Mouse (Mus musculus) thymus, postnatal 36 days (tissue): Measurements from ENCODE around the gene Ovol1.

Source experiments
- DNase-seq, 2 experiments: peaks; one replicate each; pipeline ENCODE4 v3.0.0; 2022; ENCODE audit warnings: mixed read lengths in 2 of 2

Gene Ovol1

DNA sequence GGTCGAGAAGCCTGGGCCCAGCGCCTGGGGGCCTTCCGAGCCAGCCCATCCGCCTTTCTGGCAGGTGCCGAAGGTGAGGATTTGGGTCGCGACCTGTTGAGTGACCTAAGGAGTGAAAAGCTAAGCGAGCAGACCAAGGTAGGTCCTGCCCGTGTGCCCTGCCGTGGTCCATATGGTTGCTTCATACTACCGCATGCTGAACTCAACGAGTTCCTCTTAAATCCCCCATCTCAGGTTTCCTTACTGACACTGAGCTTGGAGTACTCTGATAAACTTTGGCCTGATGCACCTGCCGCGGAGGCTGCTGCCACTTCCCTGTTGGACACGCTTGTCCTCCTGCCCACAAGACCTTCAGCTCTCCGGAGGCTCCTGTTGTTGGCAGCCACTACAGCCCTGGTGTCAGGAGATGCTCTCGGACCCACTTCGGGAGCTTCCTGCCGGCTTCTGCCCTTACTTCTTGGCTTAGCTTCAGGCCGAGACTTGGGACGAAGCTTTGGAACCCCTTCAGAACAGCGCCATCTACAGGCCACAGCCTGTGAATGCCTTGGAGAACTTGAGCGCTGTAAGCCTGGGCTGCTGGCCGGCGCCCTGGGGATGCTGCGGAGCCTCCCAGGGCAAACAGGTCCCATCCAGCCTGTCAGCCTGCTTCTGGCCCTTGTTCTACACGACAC lies 8.2 kb upstream of the Ovol1 start:
- DNase-seq, result peak; percentile 78 to 79

DNA sequence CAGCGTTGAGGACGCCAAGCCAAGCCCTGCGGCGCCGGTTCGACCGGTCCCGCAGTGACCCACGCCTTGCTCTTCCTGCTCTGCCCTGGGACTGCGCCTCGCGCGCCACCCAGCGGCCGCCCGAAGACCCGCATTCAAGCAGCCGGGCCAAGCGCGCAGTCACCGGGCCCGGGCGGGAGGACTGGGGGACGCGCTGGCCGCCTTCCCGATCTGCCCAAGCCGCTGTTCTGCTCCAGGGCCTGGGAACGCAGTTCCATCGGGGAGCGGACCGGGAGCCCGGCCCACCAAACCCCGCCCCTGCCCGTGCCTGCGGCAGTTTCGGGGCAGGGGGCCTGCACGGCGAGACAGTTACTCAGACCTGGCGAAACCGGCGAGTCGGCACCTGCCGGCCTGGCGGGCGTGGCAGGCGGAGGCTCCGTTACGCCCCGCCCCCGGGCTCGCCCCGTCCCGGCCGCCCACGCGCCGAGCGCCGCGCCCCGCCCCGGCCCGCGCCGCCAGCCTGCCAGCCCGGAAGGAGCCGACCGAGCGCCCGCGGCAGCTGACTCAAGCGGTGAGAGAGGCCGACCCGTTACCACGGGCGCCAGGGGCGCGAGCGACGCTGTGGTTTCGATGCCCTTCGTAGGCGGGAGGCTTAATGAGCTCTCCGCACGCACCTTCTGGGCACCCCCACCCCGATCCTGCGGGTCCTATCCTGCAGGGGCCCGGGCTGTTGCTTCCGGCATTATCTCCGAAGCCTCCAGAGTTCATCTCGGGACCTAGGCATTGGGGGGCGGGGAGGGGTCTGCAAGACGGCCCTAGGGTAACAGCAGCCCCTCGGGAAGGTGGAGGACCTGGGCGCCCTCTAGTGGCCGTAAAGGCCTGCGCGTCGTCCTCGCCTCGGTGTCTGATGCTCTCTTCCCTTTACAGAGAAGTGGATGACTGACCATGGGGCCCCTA lies 7.4 kb upstream of the Ovol1 start, which contains the start of gene Ap5b1:
Ap5b1 (plus strand) TSS at position 492 of the 936 bp plus-strand sequence.
- DNase-seq, result peak; percentile 90 to 93

DNA sequence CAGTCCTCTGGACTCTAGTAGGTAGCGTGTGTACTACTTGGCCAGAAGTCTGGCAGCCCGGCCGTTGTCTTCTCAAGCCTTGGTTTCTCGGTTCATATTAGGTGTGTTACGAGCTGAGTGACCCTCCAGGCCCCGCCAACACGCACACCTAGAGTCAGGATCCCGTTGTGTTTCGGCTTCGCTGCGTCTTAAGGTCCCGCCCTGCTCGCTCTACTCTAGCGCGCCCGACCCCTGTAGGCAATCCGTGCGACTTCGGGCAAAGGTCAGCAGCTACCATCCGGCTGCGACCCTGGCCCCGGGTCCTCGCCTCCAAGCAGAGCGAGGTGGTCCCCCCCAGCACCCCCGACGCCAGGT lies 6.7 kb upstream of the Ovol1 start:
- DNase-seq, result no peak

DNA sequence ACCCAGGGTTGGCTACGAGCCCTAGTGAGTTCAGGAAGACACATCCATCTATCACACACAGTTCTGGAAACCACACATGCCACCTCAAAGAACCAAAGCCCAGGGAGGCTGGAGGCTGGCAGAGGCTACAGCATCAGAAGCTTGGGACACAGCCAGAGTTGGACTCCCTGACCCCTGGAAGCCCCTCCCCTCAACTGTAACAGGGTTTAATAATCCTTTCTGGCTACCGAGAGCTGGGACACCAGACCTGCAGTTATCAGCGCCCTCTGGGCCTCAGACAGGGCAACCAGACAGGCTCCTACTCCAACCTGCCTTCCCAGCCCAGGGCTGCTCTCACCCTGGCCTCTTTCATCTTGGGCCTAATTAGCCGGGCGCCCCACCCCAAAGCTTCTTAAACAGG lies 5.9 kb upstream of the Ovol1 start:
- peak in 1 of 2 experiments; percentile 30 for DNase-seq

DNA sequence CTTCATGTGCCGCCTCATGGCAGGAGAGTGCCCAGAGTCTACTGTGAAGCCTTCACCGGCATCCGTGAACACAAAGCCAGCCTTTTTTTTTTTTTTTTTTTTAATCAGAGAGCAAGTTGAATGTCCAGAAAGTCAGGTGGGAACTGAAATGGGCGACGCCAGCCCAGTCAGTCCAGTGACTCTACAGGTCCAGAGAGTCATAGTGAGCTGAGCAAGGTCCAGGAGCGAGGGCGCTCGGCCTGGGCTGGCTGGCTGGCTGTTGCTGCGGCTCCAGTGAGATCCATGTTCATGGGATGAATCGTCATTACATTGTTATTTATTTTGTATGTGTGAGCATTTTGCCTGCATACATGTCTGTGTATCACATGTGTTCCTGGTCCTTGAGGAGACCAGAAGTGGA lies 2.3 kb upstream of the Ovol1 start:
- DNase-seq, result no peak

DNA sequence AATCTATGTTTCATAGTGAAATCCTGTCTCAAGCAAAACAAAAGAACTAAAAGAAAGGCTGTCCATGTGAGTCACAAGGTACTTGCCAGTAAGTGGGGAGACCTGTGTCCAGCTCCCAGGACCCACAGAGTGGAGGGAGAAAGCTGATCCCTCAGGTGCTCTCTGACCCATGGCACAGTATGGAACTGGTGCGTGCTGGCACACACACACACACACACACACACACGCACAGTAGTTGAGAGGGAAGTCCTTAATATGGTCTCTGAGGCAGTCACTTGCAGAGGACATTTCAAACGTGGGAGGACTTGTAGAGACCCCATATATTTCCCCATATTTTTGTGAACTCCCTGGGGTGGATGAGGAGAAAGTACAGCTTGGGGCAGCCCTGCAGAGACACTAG lies 1.4 kb upstream of the Ovol1 start:
- no peak for DNase-seq

DNA sequence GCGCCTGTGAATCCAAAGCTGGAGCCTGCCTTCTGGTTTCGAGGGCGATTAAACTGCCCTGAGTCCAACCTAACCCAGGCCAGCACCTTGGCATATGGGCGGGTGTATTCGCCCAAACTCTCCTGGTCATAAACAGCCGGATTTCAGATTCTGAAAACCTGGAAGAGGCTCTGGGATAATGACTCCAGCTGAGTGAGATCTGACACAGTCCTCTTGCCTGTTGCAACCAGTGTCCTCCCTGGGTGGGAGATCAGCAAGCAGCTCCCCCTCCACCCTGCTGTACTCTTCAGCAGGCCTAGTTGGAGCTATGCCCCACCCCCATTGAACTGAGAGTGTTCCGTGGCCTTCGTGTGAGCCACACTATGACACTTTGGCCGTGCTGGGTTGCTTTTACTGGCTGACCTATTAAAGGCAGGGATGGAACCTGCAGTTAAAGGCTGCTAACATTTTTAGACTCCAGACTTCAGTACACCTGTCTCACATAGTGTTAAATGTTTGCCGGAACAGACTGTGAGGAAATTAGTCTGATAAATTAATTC lies 875 bp upstream of the Ovol1 start:
- DNase-seq, result no peak

DNA sequence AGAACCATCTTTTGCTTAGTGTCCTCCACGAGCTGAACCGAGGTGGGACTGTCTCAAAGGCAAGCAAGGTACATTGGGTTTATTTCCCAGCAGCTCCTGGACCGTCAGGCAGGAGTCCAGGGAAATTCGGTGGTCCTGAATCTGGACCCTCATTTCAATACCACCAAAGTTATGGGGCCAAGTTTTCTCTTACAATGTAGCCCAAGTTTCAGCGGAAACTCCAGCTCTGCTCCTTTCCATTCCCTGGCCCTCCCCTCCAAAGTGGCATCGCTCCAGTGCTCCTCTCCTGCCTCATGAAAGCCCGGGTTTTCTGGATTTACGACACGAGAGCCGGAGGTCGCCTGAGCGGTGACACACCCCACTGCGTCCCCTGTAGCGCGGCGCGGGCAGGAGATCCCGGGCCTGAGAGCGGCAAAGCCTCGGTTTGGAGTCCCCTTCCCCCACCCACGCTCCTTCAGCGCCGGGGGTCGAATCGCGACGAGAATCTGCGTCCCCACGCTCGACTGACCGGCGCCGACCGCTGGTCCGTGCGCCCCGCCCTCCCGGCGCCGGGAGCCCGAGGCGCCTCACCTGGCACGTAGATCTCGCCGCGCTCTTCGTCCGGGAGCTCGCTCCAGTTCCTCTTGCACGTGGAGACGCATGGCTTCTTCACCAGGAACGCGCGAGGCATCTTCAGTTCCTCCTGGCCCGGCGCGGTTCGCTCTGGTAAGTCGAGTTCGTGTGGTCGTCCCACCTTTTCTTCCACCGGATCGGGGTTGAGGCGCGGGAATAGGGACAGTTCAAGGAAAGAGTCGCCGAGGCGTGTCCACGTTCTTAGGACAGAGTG lies 602 bp downstream of the Ovol1 start:
- DNase-seq, result no peak

DNA sequence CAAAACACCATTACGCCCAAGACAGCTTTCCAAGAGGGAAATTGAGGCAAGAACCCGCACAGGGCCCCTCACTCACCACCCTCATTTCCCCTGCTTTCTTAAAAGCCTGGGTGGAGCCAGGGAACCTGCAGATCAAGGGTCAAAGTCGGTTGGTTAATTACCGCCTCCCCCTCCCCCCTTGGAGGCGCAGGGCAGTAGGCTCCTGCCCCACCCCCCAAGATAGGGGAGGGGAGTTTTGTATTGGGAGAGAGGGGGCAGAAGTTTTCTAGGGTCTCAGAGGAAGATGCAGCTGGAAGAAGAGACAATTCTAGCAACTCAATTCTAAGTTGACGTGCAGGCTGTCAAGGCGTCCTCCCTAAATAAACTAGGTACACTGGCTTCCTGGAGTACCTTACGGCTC lies 1.2 kb downstream of the Ovol1 start:
- DNase-seq, result no peak

DNA sequence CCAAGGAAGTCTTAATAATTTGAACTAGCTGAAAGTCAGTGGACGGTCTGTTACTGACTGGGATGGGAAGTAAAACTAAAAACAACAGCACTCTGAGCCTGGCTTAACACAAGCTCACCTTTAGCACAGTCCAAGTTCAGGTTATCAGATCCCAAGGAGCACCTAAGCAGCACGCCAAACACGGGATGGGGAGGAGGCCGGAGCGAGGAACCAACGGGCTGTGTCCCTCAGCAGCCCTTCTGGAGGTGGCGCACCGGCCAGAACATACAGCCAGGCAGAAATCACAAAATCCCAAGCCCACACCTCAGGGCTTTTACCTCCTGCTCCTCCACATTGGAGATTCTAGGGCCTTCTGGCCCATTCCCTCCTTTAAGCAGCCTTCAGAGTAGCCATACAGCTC lies 1.7 kb downstream of the Ovol1 start:
- DNase-seq, result no peak

DNA sequence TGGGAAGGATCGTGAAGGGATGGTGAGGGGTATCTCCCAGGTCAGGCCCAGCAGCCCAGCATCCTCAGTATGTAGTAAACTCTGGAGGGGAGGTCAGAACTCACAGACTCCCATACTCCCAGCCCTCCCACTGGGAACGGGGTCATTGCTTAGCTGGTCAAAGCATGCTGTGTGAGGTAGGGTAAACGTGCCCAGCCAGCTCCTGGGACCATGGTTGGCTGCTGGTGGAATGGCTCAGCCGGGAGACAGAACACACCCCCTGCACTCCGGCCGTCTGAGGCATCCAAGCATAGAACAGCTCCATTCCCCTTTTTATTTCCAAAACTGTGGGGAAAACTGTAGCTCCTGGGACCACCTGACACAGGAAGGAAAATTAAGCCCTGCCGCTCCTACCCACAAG lies 2.3 kb downstream of the Ovol1 start:
- DNase-seq, result no peak

DNA sequence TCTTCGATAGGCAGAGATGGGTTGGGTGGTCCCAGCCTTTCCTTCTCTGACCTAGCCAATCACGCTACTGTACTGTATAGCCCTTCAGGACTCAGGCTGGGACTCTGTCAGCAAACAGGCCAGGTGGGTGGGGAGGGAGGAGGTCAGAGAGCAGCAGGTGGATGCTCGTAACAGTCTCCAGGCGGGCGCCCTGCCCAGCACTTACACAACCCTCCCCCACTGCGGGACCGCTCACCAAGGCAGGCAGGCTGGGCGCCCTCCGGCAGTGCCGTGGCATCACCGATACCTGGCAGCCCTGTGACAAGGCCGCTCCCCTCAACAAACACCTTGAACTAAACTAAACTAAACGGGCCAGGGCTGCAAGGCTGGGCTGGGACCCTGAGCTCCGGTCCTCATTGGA lies 6.2 kb downstream of the Ovol1 start:
- DNase-seq, result no peak

DNA sequence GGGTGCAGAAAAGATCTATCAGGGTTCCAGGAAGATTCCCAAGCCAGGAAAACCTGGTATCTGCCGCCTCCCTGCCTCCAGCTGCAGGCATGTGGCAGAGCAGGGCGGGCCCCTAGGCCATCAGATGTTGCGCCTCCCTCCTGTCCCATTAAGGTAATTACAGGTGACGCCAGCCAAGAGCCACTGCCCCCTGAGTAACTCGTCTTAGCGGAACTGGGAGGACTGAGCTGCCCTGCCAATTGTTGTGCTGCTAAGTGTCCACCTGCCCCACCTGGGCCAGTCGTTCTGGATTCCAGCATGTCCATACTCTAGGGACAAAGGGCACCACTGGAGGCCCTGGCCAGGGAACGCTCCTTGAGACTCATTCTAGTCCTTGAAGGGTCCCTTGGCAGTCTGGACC lies 6.6 kb downstream of the Ovol1 start:
- no peak for DNase-seq

DNA sequence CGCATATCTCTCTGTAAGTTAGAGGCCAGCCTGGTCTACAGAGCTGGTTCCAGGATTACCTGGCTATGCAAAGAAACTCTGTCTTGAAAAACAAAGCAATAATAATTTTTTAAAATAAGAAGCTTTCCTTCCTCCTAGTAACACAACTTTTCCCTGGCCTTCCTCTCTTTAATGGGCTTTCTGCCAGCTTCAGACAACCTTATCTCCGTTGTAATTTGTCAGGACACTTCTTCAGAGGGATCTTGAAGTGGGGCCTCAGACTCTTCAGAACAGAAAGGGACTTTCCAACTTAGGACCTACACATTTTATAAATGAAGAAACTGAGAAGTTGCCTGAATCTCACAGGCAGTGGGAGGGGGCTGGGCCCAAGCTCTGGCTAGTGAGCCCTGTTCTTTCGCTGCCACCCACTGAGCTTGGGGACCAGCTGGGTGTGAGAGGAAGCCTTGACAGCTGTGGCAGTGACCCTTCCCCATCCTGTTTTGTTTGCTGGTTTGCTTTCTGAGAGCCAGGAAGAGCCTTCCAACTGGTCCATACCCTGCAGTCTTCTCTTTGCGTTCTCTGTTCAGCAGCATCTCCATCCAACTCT lies 12.9 kb downstream of the Ovol1 start:
- DNase-seq, result no peak

DNA sequence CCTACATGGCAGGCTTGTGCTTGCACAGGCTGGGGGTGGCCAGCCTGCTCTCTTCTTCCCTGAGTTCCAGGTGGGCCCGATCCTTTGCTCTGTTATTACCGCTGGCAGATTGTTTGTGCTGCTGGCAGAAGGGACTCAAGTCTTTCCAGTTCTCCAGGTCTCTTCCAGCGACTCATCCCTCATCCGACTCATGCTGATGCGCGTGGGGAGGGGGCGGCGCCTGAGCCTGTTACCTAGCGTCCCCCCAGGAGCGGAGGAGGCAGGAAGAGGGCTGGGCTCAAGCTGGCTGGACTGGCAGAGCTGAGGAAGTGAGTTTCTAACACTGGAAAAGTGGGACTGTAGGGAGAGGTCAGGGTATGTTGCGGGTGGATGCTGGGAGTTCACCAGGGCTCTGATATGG lies 16.4 kb downstream of the Ovol1 start:
- no peak for DNase-seq

DNA sequence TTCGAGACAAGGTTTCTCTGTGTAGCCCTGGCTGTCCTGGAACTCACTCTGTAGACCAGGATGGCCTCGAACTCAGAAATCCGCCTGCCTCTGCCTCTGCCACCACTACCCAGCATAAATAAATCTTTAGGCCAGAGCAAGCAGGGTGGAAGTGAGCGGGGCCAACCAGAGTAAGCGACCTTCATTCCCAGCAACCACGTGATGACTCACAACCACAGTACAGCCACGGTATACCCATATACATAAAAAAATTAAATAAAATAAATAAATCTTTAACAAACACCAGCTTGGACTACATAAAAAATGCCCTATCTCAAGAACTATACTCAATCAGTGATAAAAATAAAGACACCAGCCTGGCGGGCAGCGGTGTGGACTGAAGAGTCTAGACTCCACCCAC lies 17.1 kb downstream of the Ovol1 start:
- DNase-seq, result no peak

DNA sequence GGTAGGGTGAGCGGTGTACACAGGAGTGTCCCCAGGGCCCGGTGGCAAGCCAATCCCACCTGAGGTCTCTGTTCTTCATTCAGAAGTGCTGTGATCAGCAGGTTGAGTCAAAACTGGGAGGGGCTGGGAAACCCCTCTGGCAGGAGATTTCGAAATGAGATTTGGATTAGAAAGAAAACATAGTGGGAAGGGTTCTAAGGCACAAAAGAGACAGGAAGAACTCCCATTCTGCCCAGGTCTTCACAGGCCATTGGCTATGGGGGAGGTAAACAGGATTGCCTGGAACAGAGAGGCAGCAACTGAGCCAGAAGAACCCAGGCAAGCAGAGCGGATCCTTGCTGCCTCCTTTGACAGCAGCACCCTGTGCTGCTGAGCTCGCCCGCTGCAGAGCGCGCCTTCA lies 21.7 kb downstream of the Ovol1 start:
- DNase-seq, result no peak

DNA sequence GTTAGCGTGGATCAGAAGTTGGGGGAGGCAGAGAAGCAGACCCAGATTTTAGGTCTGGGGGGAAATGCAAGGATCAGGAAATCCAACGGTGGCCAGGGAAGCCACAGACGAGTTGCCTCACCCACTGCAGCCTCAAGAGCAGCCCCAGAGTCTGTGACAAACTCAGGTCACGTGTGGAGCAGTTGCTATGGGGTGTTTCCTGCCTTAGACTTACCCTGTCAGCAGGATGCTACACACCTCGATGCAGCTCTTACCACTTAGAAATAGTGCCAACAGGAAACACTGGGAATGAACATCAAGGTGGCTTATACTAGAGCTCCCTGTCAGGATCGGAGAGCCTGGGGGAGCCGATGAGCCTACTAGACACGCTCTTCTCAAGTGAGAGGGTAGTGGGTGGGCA lies 27.9 kb downstream of the Ovol1 start:
- peak in 1 of 2 experiments; percentile 17 for DNase-seq

DNA sequence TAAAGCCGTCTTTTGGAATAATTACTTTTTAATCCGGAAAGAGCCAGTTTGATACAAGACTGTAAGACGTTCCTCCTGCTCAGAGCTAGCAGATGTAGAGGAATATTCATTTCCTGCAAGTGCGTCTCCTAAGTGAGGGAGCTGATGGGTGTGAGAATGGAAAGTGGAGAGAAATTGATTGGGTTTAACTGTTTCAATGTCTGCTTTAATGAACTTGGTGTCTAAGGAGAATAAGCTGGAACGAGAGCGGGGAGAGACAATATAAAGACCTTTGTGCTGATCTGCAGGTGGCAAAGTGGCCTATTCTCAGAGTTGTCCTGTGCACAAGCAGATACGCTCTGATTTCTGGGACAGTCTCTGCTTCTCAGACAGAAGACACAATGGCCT lies 30.3 kb downstream of the Ovol1 start:
- DNase-seq, result no peak

DNA sequence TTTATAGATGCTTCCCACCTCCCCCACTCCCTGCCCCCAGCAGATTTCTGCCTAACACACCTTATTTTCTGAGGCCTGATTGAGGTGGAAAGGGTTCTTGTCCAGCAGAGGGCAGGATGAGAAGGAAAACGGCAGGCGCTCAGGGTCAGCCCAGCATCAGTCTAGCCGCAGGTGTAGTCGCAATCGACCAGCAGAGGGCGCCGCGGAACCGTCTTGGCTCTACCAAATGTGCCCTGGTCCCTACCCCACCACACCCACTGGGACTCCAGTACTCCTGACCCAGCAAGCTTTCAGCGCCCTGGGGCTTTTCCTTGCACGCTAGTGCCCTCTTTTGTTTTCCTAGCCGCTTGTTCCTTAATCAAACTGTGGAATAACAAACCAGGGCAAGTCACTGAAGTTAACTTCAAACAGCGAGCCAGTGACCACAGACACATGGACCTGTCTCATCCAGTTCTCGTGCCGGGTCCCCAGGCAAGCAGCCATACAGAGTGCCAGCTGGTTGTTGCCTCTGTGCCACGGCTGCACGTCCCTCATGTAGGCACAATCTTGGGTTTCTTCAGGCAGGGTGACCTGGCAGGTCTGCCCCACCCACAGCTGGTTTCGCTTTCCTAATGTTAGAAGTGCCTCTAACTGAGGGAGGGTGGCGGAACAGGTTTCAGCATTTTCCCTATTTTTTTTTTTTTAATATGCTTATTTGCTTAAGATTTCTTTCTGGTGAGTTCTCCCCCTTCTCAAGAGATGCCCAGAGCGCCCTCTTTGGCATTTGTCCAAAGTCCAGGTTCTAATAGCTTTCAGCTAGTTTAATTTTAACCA lies 30.9 kb downstream of the Ovol1 start:
- peak; percentile 91 to 96 for DNase-seq

DNA sequence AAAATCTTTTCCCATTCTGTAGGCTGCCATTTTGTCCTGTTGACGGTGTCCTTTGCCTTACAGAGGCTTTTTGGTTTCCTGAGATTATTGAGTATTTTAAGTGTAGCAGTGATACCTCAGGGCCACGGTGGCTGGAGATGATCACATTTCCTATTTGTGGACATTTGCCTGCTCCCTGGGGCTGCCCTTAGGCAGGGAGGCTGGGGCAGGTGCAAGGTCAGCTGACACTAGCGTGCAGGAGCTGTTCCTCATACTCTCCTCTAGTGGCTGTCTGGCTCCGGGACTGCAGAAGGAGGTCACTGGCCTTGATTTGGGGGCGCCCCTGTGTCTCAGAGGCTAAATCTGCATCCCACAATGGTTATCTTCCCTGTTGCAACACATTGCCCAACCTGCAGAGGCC lies 35.2 kb downstream of the Ovol1 start:
- no peak for DNase-seq

DNA sequence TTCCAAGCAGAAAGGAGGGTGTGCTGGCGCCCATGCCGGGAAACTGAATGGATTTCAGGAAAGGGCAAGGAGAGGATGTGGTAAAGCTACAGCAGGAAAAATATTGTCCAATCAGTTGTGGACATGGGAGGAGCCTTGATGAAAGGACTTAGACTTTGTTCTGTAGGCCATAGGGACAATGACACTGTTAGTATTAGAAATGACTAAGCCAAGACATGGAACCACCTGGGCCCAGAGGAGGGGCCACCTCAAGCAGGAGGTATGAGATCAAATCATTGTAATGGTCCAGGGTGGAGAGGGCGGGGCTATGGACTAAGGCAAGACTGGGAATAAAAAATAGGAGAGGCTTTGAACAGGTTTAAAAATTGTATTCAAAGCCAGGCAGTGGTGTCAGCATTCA lies 41.7 kb downstream of the Ovol1 start:
- DNase-seq, result no peak
